Mouse (Mus musculus) lung, adult 2 months (tissue): ENCODE results near the gene Golim4.

ENCODE experiments used
- CTCF ChIP-seq: fragments of 200-500 bp; IDR thresholded peaks from 2 replicates; pipeline ENCODE4 v1.5.1; 2011; ENCODE audit warnings: mild to moderate bottlenecking, low read length, control low read depth; ENCODE audit not compliant: insufficient read depth
- POLR2A ChIP-seq: fragments of 200-500 bp; IDR thresholded peaks from 2 replicates; pipeline ENCODE4 v1.6.1; 2011; ENCODE audit warnings: low read depth, mild to moderate bottlenecking, control low read depth, low read length, borderline replicate concordance; ENCODE audit errors: extremely low read depth

DNA sequence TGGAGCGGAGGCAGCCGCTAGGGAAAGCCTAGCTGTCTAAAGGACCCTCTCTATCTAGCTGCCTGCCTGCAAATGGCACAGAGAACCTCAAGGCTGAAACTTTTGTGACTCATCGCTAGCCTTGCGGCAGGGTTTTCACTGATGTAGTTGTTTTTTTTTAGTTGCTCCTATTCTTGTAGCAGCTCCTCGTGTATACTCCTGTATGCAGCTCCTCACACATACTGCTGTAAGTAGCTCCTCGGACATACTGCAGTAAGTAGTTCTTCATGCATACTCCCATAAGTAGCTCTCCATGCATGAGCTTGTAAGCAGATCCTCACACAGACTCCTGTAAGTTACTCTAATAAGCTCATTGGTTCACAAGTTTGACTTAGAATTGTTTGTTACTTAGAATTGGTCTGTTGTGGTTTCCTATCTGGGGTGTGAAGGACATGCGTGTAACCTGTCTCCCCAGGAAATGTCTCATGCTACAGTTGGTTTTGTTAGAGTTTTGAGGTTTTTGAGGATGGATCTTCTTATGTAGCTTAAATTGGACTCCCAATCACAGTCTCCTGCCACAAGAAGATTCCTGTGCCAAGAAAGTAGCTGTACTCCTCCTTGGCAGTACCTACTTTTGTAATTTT is 26.7 kb downstream of the Golim4 start:
- no peak for TF ChIP-seq POLR2A
- TF ChIP-seq CTCF, result no peak
